Mouse (Mus musculus) embryonic fibroblast, embryonic 13.5 days (primary cell): ENCODE results near the gene Ezr.

Source experiments
- CTCF ChIP-seq: IDR thresholded peaks from 2 replicates; pipeline ENCODE4 v1.5.1; 2011; ENCODE audit warnings: mild to moderate bottlenecking, control low read depth, low read length, moderate library complexity, borderline replicate concordance; ENCODE audit not compliant: insufficient read depth
- POLR2A ChIP-seq: IDR thresholded peaks from 2 replicates; pipeline ENCODE4 v1.6.1; 2011; ENCODE audit warnings: low read depth, mild to moderate bottlenecking, control low read depth, low read length, moderate library complexity

- TF ChIP-seq POLR2A = no peak
- no peak for TF ChIP-seq CTCF
Observed at GRCm38 (mm10) chr17:6780521-6781115, 2.0 kb downstream of the Ezr start.
